Mouse (Mus musculus) liver, embryonic 14.5 days (tissue): ENCODE data around the gene Alg9.

Experiments used
- CTCF ChIP-seq: IDR thresholded peaks from 2 replicates; pipeline ENCODE4 v1.5.1; 2016; ENCODE audit warnings: antibody characterized with exemption, low read depth, control low read depth
- EP300 ChIP-seq: IDR thresholded peaks from 2 replicates; pipeline ENCODE4 v1.6.1; 2016; ENCODE audit warnings: antibody characterized with exemption, low read depth

- TF ChIP-seq EP300, result no peak
- 0 out of 2 replicates have a peak, but pooled peaks have one; percentile 5 for TF ChIP-seq CTCF
Observed at GRCm38 (mm10) chr9:50774991-50775612, at the start of gene Alg9, which contains the start of gene 1110032A03Rik.
